Mouse (Mus musculus) heart, postnatal 0 days (tissue): ENCODE measurements at regions not wholly inside any gene's neighbourhood (a gene's known extent, or its start where the extent isn't known, plus 50 kb on each side); places are given as distances from the start of the nearest gene placed in this dataset.
A peak's percentile ranks its signal among the peaks of the same experiment; 100 is the strongest.

ENCODE experiments used
- ATAC-seq: fragments of 200-750 bp; cut with Nextera tagmentation; 2 replicates; pipeline ENCODE4 v1.8.0; 2017; ENCODE audit warnings: low read depth, moderate number of reproducible peaks, moderate library complexity; ENCODE audit not compliant: insufficient read depth
- DNase-seq: peaks from one replicate; pipeline ENCODE4 v3.0.0-alpha.2; 2016; ENCODE audit warnings: low spot score
- H3K27ac ChIP-seq: fragments of 300-500 bp; sonication (generic); 2 replicates; pipeline ENCODE4 v1.5.1; 2014; ENCODE audit warnings: low read depth, mild to moderate bottlenecking
- H3K27me3 ChIP-seq: fragments of 300-500 bp; sonication (generic); 2 replicates; pipeline ENCODE4 v1.6.1; 2014; ENCODE audit warnings: low read length, mixed read lengths; ENCODE audit not compliant: control insufficient read depth, insufficient read depth
- H3K36me3 ChIP-seq: fragments of 300-500 bp; sonication (generic); replicated peaks from 2 replicates; pipeline ENCODE4 v1.6.1; 2014; ENCODE audit warnings: low read length, mixed read lengths; ENCODE audit not compliant: control insufficient read depth, insufficient read depth
- H3K4me1 ChIP-seq: fragments of 300-500 bp; sonication (generic); 2 replicates; pipeline ENCODE4 v1.6.1; 2014; ENCODE audit warnings: antibody characterized with exemption; ENCODE audit not compliant: control insufficient read depth, insufficient read depth
- H3K4me2 ChIP-seq: fragments of 300-500 bp; sonication (generic); 2 replicates; pipeline ENCODE4 v1.6.1; 2014; ENCODE audit warnings: low read depth, mild to moderate bottlenecking, low read length, moderate library complexity
- H3K4me3 ChIP-seq: fragments of 300-500 bp; sonication (generic); 2 replicates; pipeline ENCODE4 v1.5.1; 2014; ENCODE audit warnings: low read depth, low read length
- H3K9ac ChIP-seq: fragments of 300-500 bp; sonication (generic); replicated peaks from 2 replicates; pipeline ENCODE4 v1.6.1; 2014; ENCODE audit warnings: low read depth, low read length, mixed read lengths
- H3K9me3 ChIP-seq: fragments of 300-500 bp; sonication (generic); replicated peaks from 2 replicates; pipeline ENCODE4 v1.6.1; 2016; ENCODE audit warnings: low read length; ENCODE audit not compliant: control insufficient read depth
- CTCF ChIP-seq: IDR thresholded peaks from 2 replicates; pipeline ENCODE4 v1.5.1; 2016; ENCODE audit warnings: antibody characterized with exemption, control low read depth, low read depth
- EP300 ChIP-seq: IDR thresholded peaks from 2 replicates; pipeline ENCODE4 v1.6.1; 2016; ENCODE audit warnings: antibody characterized with exemption, low read depth
- WGBS: fragments of 180-500 bp; shearing (Covaris S2); extraction: QIAGEN DNeasy Blood & Tissue Kit; methylation state at CpG from one replicate; pipeline ENCODE4 v1.1.7; 2014; 5-methylcytosine and 5-hydroxymethylcytosine counted together

GRCm38 (mm10) chr16:77399846-77400275 lies 202.0 kb downstream of the Gm11146 start:
- H3K9ac ChIP-seq, result peak overlapping the region; percentile 45
- no peak for DNase-seq
- H3K4me2 ChIP-seq, result peak overlapping the region; percentile 64
- H3K4me1 ChIP-seq, result peaks cover 12% of the 10 kb centered on the region
- H3K9me3 ChIP-seq, result no peaks in the 10 kb centered on the region
- no peaks in the 10 kb centered on the region for H3K36me3 ChIP-seq
- no peak for TF ChIP-seq CTCF
- TF ChIP-seq EP300, result no peak
- peak overlapping the region; percentile 45 for H3K4me3 ChIP-seq
- WGBS, result 12% methylated on average over 10 of the region's 10 CpGs
- H3K27ac ChIP-seq, result peak overlapping the region; percentile 66
- no peaks in the 10 kb centered on the region for H3K27me3 ChIP-seq
- ATAC-seq, result no peak

- ATAC-seq (no peak; the same call in 1 of the 2 replicates), DNase-seq (no peak)
- Histone ChIP-seq H3K4me2 (no peak overlapping the region), H3K9me3 (no peaks in the 10 kb centered on the region), H3K27ac (no peak overlapping the region), H3K4me1 (0 out of 2 replicates have a peak, but pooled peaks cover 10% of the 10 kb centered on the region), H3K27me3 (no peaks in the 10 kb centered on the region), H3K9ac (no peak overlapping the region), H3K4me3 (no peak overlapping the region), H3K36me3 (no peaks in the 10 kb centered on the region)
- WGBS, result 54% methylated on average over 3 of the region's 3 CpGs
- TF ChIP-seq CTCF (no peak), EP300 (no peak)
These were observed 207.7 kb downstream of the Gm11146 start for GRCm38 (mm10) chr16:77394054-77394716.

GRCm38 (mm10) chr16:77393470-77393869 lies 208.4 kb downstream of the Gm11146 start:
- DNase-seq, result no peak
- Histone ChIP-seq H3K27ac (no peak overlapping the region), H3K4me1 (0 out of 2 replicates have a peak, but pooled peaks cover 10% of the 10 kb centered on the region), H3K36me3 (no peaks in the 10 kb centered on the region), H3K27me3 (no peaks in the 10 kb centered on the region), H3K9me3 (no peaks in the 10 kb centered on the region), H3K9ac (no peak overlapping the region), H3K4me3 (no peak overlapping the region), H3K4me2 (no peak overlapping the region)
- 75% methylated on average over 5 of the region's 5 CpGs for WGBS
- no peak for ATAC-seq
- no peak for TF ChIP-seq EP300
- TF ChIP-seq CTCF, result no peak

GRCm38 (mm10) chr16:77392205-77392604 lies 209.7 kb downstream of the Gm11146 start:
- WGBS, result 80% methylated on average over 4 of the region's 4 CpGs
- Histone ChIP-seq H3K9ac (no peak overlapping the region), H3K36me3 (no peaks in the 10 kb centered on the region), H3K4me3 (no peak overlapping the region), H3K4me2 (no peak overlapping the region), H3K27me3 (no peaks in the 10 kb centered on the region), H3K9me3 (no peaks in the 10 kb centered on the region), H3K27ac (no peak overlapping the region), H3K4me1 (0 out of 2 replicates have a peak, but pooled peaks cover 10% of the 10 kb centered on the region)
- TF ChIP-seq EP300 (no peak), CTCF (no peak)
- DNase-seq, result no peak
- no peak for ATAC-seq

DNA sequence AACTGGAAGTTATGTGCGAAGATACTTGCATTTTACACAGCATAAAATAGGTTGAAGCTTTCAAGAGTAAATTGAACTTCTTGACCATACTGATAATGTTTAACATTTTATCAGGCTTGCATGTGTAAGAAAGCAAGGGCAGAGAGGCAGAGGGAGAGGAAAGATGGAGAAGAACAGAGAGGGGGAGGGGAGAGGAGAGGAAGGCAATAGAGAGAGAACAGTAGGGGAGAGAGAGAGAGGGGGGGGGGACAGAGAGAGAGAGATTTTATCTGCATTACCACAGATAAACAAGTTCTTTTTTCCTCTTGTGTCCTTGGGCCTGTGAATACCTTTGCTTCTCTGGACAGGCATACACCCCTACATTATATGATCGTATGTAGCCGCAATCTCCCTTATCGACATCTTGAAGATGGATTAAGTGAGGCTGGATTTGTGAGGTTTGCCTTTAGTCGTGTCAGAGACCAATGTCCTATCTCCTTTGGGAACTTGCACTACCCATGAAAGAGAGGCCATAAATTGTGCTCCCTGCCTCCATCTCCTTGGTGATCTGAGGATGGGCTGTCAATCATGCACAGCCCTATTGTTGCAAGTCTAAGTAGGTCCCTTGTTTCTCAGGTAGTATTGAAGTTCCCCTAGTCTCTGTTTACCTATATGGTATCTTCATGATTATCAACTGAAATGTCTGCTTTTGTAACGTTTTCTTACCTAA lies 217.7 kb downstream of the Gm11146 start:
- ATAC-seq, result no peak
- no peaks in the 10 kb centered on the region for H3K4me1 ChIP-seq
- H3K27ac ChIP-seq, result no peak overlapping the region
- H3K27me3 ChIP-seq, result no peaks in the 10 kb centered on the region
- H3K4me2 ChIP-seq, result no peak overlapping the region
- H3K4me3 ChIP-seq, result no peak overlapping the region
- H3K9me3 ChIP-seq, result no peaks in the 10 kb centered on the region
- no peaks in the 10 kb centered on the region for H3K36me3 ChIP-seq
- no peak overlapping the region for H3K9ac ChIP-seq
- no peak for TF ChIP-seq CTCF
- TF ChIP-seq EP300, result no peak
- 75% methylated on average over 6 of the region's 6 CpGs for WGBS
- DNase-seq, result no peak
